Mouse (Mus musculus) small intestine, adult 2 months (tissue): ENCODE results near the gene Zg16. TPM values are rescaled to one million over a fixed set of nuclear protein-coding genes. Genes with fewer than 3 reads are reported as not detected.
A peak's percentile ranks its signal among the peaks of the same experiment; 100 is the strongest.

Experiments
- H3K27ac ChIP-seq: fragments of 200-500 bp; 2 replicates; pipeline ENCODE4 v1.5.1; 2012; ENCODE audit warnings: low read depth, low read length, control low read depth, inconsistent platforms; ENCODE audit not compliant: insufficient read depth
- H3K27me3 ChIP-seq: fragments of 200-500 bp; 2 replicates; pipeline ENCODE4 v1.6.1; 2012; ENCODE audit warnings: mild to moderate bottlenecking, moderate library complexity, low read length, inconsistent platforms; ENCODE audit not compliant: control insufficient read depth, insufficient read depth
- H3K36me3 ChIP-seq: fragments of 200-500 bp; 2 replicates; pipeline ENCODE4 v1.6.1; 2012; ENCODE audit warnings: mild to moderate bottlenecking, low read length, control low read depth, inconsistent platforms; ENCODE audit not compliant: control insufficient read depth, insufficient read depth
- H3K4me1 ChIP-seq: fragments of 200-500 bp; 2 replicates; pipeline ENCODE4 v1.6.1; 2012; ENCODE audit warnings: low read length, inconsistent platforms, mixed read lengths; ENCODE audit not compliant: control insufficient read depth, insufficient read depth, insufficient read length
- H3K4me3 ChIP-seq: fragments of 200-500 bp; 2 replicates; pipeline ENCODE4 v1.5.1; 2012; ENCODE audit warnings: low read depth, mild to moderate bottlenecking, control low read depth, inconsistent platforms, low read length, moderate library complexity
- CTCF ChIP-seq: fragments of 200-500 bp; IDR thresholded peaks from 2 replicates; pipeline ENCODE4 v1.5.1; 2012; ENCODE audit warnings: low read depth, mild to moderate bottlenecking, control low read depth, inconsistent platforms, low read length, moderate library complexity, mixed read lengths; ENCODE audit not compliant: insufficient replicate concordance, insufficient read length; ENCODE audit errors: extremely low read depth
- POLR2A ChIP-seq: fragments of 200-500 bp; IDR thresholded peaks from 2 replicates; pipeline ENCODE4 v1.6.1; 2012; ENCODE audit warnings: low read depth, mild to moderate bottlenecking, control low read depth, inconsistent platforms, low read length, moderate library complexity
- WGBS: fragments of 180-500 bp; shearing (Covaris S2); methylation state at CpG from one replicate; pipeline ENCODE4 v1.1.7; 2018; 5-methylcytosine and 5-hydroxymethylcytosine counted together
- polyA plus RNA-seq: library from polyadenylated mRNA; depleted of rRNA; stranded (reverse); fragments of >200 nt; gene quantifications from 2 replicates; pipeline ENCODE4 v1.2.3, GENCODE M21; 2012

The Zg16 gene
- polyA plus RNA-seq, 1 experiment: 5,350 TPM

- no peak overlapping the region for H3K27ac ChIP-seq
- H3K4me1 ChIP-seq: no peaks in the 10 kb centered on the region; the same call in 1 of the 2 replicates
- no peaks in the 10 kb centered on the region for H3K36me3 ChIP-seq
- TF ChIP-seq CTCF: no peak
- no peak for TF ChIP-seq POLR2A
- no peak overlapping the region for H3K4me3 ChIP-seq
- no peaks in the 10 kb centered on the region for H3K27me3 ChIP-seq
- WGBS: 70% methylated on average over 6 of the region's 6 CpGs
Measured at GRCm38 (mm10) chr7:127103960-127104359, 16.8 kb upstream of the Zg16 start.

- Histone ChIP-seq H3K27me3 (no peaks in the 10 kb centered on the region), H3K27ac (no peak overlapping the region), H3K4me3 (no peak overlapping the region), H3K36me3 (no peaks in the 10 kb centered on the region), H3K4me1 (no peaks in the 10 kb centered on the region; the same call in 1 of the 2 replicates)
- WGBS: 79% methylated on average over 6 of the region's 6 CpGs
- TF ChIP-seq POLR2A (no peak), CTCF (no peak)
Measured at GRCm38 (mm10) chr7:127102148-127102547, 15.0 kb upstream of the Zg16 start.

GRCm38 (mm10) chr7:127101451-127102016 lies 14.4 kb upstream of the Zg16 start:
- WGBS: 11% methylated on average over 2 of the region's 2 CpGs
- H3K27ac ChIP-seq: no peak overlapping the region
- no peaks in the 10 kb centered on the region for H3K27me3 ChIP-seq
- TF ChIP-seq CTCF (peak; percentile 13; the same call in 1 of the 2 replicates), POLR2A (no peak)
- no peaks in the 10 kb centered on the region for H3K36me3 ChIP-seq
- H3K4me3 ChIP-seq: no peak overlapping the region
- H3K4me1 ChIP-seq: no peaks in the 10 kb centered on the region; the same call in 1 of the 2 replicates

- WGBS: 75% methylated on average over 4 of the region's 4 CpGs
- no peak for TF ChIP-seq POLR2A
- no peak for TF ChIP-seq CTCF
- Histone ChIP-seq H3K4me1 (no peaks in the 10 kb centered on the region; the same call in 1 of the 2 replicates), H3K27me3 (no peaks in the 10 kb centered on the region), H3K27ac (no peak overlapping the region), H3K36me3 (no peaks in the 10 kb centered on the region), H3K4me3 (no peak overlapping the region)
Measured at GRCm38 (mm10) chr7:127099528-127099927, 12.4 kb upstream of the Zg16 start.

GRCm38 (mm10) chr7:127098950-127099349 lies 11.8 kb upstream of the Zg16 start:
- TF ChIP-seq CTCF (no peak), POLR2A (no peak)
- no peaks in the 10 kb centered on the region; the same call in 1 of the 2 replicates for H3K4me1 ChIP-seq

GRCm38 (mm10) chr7:127098521-127098920 lies 11.4 kb upstream of the Zg16 start:
- H3K4me3 ChIP-seq: no peak overlapping the region
- TF ChIP-seq POLR2A (no peak), CTCF (no peak)
- no peak overlapping the region for H3K27ac ChIP-seq
- no peaks in the 10 kb centered on the region; the same call in 1 of the 2 replicates for H3K4me1 ChIP-seq
- 91% methylated on average over 5 of the region's 5 CpGs for WGBS
- H3K36me3 ChIP-seq: no peaks in the 10 kb centered on the region
- no peaks in the 10 kb centered on the region for H3K27me3 ChIP-seq

More at GRCm38 (mm10) chr7:127098950-127099349, 11.8 kb upstream of the Zg16 start:
- no peaks in the 10 kb centered on the region for H3K36me3 ChIP-seq
- no peak overlapping the region for H3K27ac ChIP-seq
- WGBS: 90% methylated on average over 4 of the region's 4 CpGs
- no peaks in the 10 kb centered on the region for H3K27me3 ChIP-seq
- no peak overlapping the region for H3K4me3 ChIP-seq

- WGBS: 79% methylated on average over 7 of the region's 7 CpGs
- no peak overlapping the region for H3K4me3 ChIP-seq
- H3K36me3 ChIP-seq: no peaks in the 10 kb centered on the region
- H3K4me1 ChIP-seq: peaks cover 9% of the 10 kb centered on the region; the same call in 1 of the 2 replicates
- no peak overlapping the region for H3K27ac ChIP-seq
- no peaks in the 10 kb centered on the region for H3K27me3 ChIP-seq
- TF ChIP-seq CTCF (no peak), POLR2A (no peak)
Measured at GRCm38 (mm10) chr7:127096456-127096855, 9.3 kb upstream of the Zg16 start.
